Mouse (Mus musculus) MEL (cell line): ENCODE measurements around the gene Lrrfip1. TPM values are rescaled to one million over a fixed set of nuclear protein-coding genes. Genes with fewer than 3 reads are reported as not detected.
A peak's percentile ranks its signal among the peaks of the same experiment; 100 is the strongest.

Experiments used
- DNase-seq: peaks from one replicate; pipeline ENCODE4 v3.0.0; 2011; ENCODE audit warnings: low read depth, low spot score
- H3K27ac ChIP-seq: 2 replicates; pipeline ENCODE4 v1.5.1; 2012; ENCODE audit warnings: low read depth, mild to moderate bottlenecking, control low read depth, low read length, moderate library complexity; ENCODE audit not compliant: control insufficient read depth
- H3K27me3 ChIP-seq, 2 experiments: fragments of 150-350 bp in 1 of 2; sonication (generic) in 1 of 2; 2 replicates each; pipeline ENCODE4 v1.6.1; 2012; ENCODE audit warnings: low read length in 2 of 2, mild to moderate bottlenecking in 2 of 2, improper control_type of control experiment in 1 of 2, moderate library complexity in 1 of 2; ENCODE audit not compliant: insufficient read depth in 2 of 2, control insufficient read depth in 1 of 2
- H3K36me3 ChIP-seq, 2 experiments: 2 replicates each; pipeline ENCODE4 v1.6.1; 2012 to 2014; ENCODE audit warnings: low read length in 2 of 2, improper control_type of control experiment in 1 of 2, inconsistent platforms in 1 of 2, mild to moderate bottlenecking in 1 of 2; ENCODE audit not compliant: insufficient read depth in 2 of 2, control insufficient read depth in 1 of 2
- H3K4me1 ChIP-seq, 2 experiments: fragments of 150-350 bp in 1 of 2; sonication (generic) in 1 of 2; 2 replicates each; pipeline ENCODE4 v1.6.1; 2012; ENCODE audit warnings: low read length in 2 of 2, improper control_type of control experiment in 1 of 2, mild to moderate bottlenecking in 1 of 2; ENCODE audit not compliant: insufficient read depth in 2 of 2, control insufficient read depth in 1 of 2
- H3K4me3 ChIP-seq, 2 experiments: fragments of 150-350 bp in 1 of 2; sonication (generic) in 1 of 2; 2 replicates each; pipeline ENCODE4 v1.5.1; 2012; ENCODE audit warnings: low read depth in 2 of 2, low read length in 2 of 2, mild to moderate bottlenecking in 2 of 2, moderate library complexity in 2 of 2, control low read depth in 1 of 2, improper control_type of control experiment in 1 of 2; ENCODE audit not compliant: control insufficient read depth in 1 of 2, insufficient read depth in 1 of 2
- H3K79me2 ChIP-seq: 2 replicates; pipeline ENCODE4 v1.6.1; 2012; ENCODE audit warnings: mild to moderate bottlenecking, low read length, moderate library complexity; ENCODE audit not compliant: control insufficient read depth, poor library complexity, insufficient read depth
- H3K9ac ChIP-seq: 2 replicates; pipeline ENCODE4 v1.6.1; 2012; ENCODE audit warnings: low read depth, mild to moderate bottlenecking, control low read depth, low read length, moderate library complexity; ENCODE audit not compliant: control insufficient read depth, poor library complexity, severe bottlenecking
- H3K9me3 ChIP-seq: fragments of 150-350 bp; sonication (generic); replicated peaks from 2 replicates; pipeline ENCODE4 v1.6.1; 2012; ENCODE audit warnings: mild to moderate bottlenecking, low read length, improper control_type of control experiment, moderate library complexity; ENCODE audit not compliant: insufficient read depth
- BHLHE40 ChIP-seq: IDR thresholded peaks from 2 replicates; pipeline ENCODE4 v1.6.1; 2012; ENCODE audit warnings: low read depth, mild to moderate bottlenecking, inconsistent platforms, low read length, improper control_type of control experiment, borderline replicate concordance
- CHD1 ChIP-seq: IDR thresholded peaks from 2 replicates; pipeline ENCODE4 v1.6.1; 2012; ENCODE audit warnings: low read depth, mild to moderate bottlenecking, inconsistent platforms, low read length, improper control_type of control experiment
- CTCF ChIP-seq, 3 experiments: IDR thresholded peaks in 2 of 3; conservative IDR thresholded peaks in 1 of 3; 2 replicates each; pipeline ENCODE4 v1.5.1; 2011 to 2012; ENCODE audit warnings: low read length in 3 of 3, low read depth in 2 of 3, mild to moderate bottlenecking in 2 of 3, improper control_type of control experiment in 1 of 3, inconsistent platforms in 1 of 3, mixed read lengths in 1 of 3, moderate library complexity in 1 of 3; ENCODE audit not compliant: control insufficient read depth in 1 of 3, insufficient read depth in 1 of 3, poor library complexity in 1 of 3, severe bottlenecking in 1 of 3
- ELF1 ChIP-seq: IDR thresholded peaks from 2 replicates; pipeline ENCODE4 v1.6.1; 2014; ENCODE audit warnings: low read depth, mild to moderate bottlenecking, inconsistent platforms, low read length, improper control_type of control experiment, moderate library complexity
- EP300 ChIP-seq, 2 experiments: IDR thresholded peaks; 2 replicates each; pipeline ENCODE4 v1.6.1; 2011; ENCODE audit warnings: improper control_type of control experiment in 2 of 2, low read length in 2 of 2, low read depth in 1 of 2, mild to moderate bottlenecking in 1 of 2
- ETS1 ChIP-seq: IDR thresholded peaks from 2 replicates; pipeline ENCODE4 v1.6.1; 2012; ENCODE audit warnings: low read depth, mild to moderate bottlenecking, inconsistent platforms, low read length, improper control_type of control experiment, moderate library complexity
- GATA1 ChIP-seq: IDR thresholded peaks from 2 replicates; pipeline ENCODE4 v1.6.1; 2011; ENCODE audit warnings: low read depth, low read length, improper control_type of control experiment
- HCFC1 ChIP-seq: IDR thresholded peaks from 2 replicates; pipeline ENCODE4 v1.6.1; 2012; ENCODE audit warnings: low read depth, mild to moderate bottlenecking, inconsistent platforms, low read length, improper control_type of control experiment, moderate library complexity
- MAFK ChIP-seq: IDR thresholded peaks from 2 replicates; pipeline ENCODE4 v1.6.1; 2011; ENCODE audit warnings: low read depth, mild to moderate bottlenecking, low read length, improper control_type of control experiment, borderline replicate concordance
- MAZ ChIP-seq: IDR thresholded peaks from 2 replicates; pipeline ENCODE4 v1.6.1; 2012; ENCODE audit warnings: low read depth, mild to moderate bottlenecking, inconsistent platforms, low read length, improper control_type of control experiment
- MYC ChIP-seq: IDR thresholded peaks from 2 replicates; pipeline ENCODE4 v1.6.1; 2011; ENCODE audit warnings: low read depth, mild to moderate bottlenecking, low read length, improper control_type of control experiment, moderate library complexity
- POLR2AphosphoS2 ChIP-seq: IDR thresholded peaks from 2 replicates; pipeline ENCODE4 v1.6.1; 2011; ENCODE audit warnings: low read length, improper control_type of control experiment
- RCOR1 ChIP-seq: IDR thresholded peaks from 2 replicates; pipeline ENCODE4 v1.6.1; 2012; ENCODE audit warnings: low read depth, mild to moderate bottlenecking, inconsistent platforms, low read length, improper control_type of control experiment
- SMC3 ChIP-seq: IDR thresholded peaks from 2 replicates; pipeline ENCODE4 v1.6.1; 2011; ENCODE audit warnings: low read depth, low read length, improper control_type of control experiment
- TBP ChIP-seq: IDR thresholded peaks from 2 replicates; pipeline ENCODE4 v1.8.0; 2011; ENCODE audit warnings: low read depth, low read length, improper control_type of control experiment
- TCF12 ChIP-seq: IDR thresholded peaks from 2 replicates; pipeline ENCODE4 v1.6.1; 2014; ENCODE audit warnings: low read depth, mild to moderate bottlenecking, inconsistent platforms, low read length, improper control_type of control experiment, moderate library complexity
- ZKSCAN1 ChIP-seq: IDR thresholded peaks from 2 replicates; pipeline ENCODE4 v1.6.1; 2012; ENCODE audit warnings: low read depth, mild to moderate bottlenecking, inconsistent platforms, low read length, improper control_type of control experiment, moderate library complexity
- ZMIZ1 ChIP-seq: IDR thresholded peaks from 2 replicates; pipeline ENCODE4 v1.6.1; 2012; ENCODE audit warnings: low read depth, mild to moderate bottlenecking, inconsistent platforms, low read length, improper control_type of control experiment, moderate library complexity
- ZNF384 ChIP-seq: IDR thresholded peaks from 2 replicates; pipeline ENCODE4 v1.6.1; 2012; ENCODE audit warnings: low read depth, mild to moderate bottlenecking, inconsistent platforms, low read length, improper control_type of control experiment
- polyA plus RNA-seq, 2 experiments: library from polyadenylated mRNA; stranded (reverse) in 1 of 2; unstranded in 1 of 2; fragments of >175 nt in 1 of 2; fragments of >200 nt in 1 of 2; gene quantifications; 2 replicates each; pipeline versions ENCODE4 v1.2.1 to v1.2.4; 2012; ENCODE audit warnings: low replicate concordance in 2 of 2, low read depth in 1 of 2; ENCODE audit not compliant: insufficient read length in 2 of 2, insufficient read depth in 1 of 2, missing spikeins in 1 of 2
- total RNA-seq: library from RNA; depleted of rRNA; stranded (reverse); fragments of 300-350 nt; gene quantifications from 2 replicates; pipeline ENCODE4 v1.2.3, GENCODE M21; 2012

Lrrfip1 gene
- total and polyA plus RNA-seq, 3 experiments = 12.9 to 15.4 TPM; not detected in 1

GRCm38 (mm10) chr1:91094001-91094400, 95.5 kb downstream of the Lrrfip1 start:
- Histone ChIP-seq H3K9ac (no peak overlapping the region), H3K9me3 (no peaks in the 10 kb centered on the region), H3K36me3 (peaks cover 0 to 11% of the 10 kb centered on the region in 2 experiments; a peak in 2 of 4 replicates), H3K79me2 (no peaks in the 10 kb centered on the region), H3K4me1 (peaks cover 5 to 6% of the 10 kb centered on the region in 2 experiments), H3K4me3 (no peak overlapping the region), H3K27ac (0 out of 2 replicates have a peak overlapping the region, but pooled peaks have one; percentile 5), H3K27me3 (no peaks in the 10 kb centered on the region)
- TF ChIP-seq ZKSCAN1 (no peak), CHD1 (no peak), GATA1 (peak; percentile 55), TBP (0 out of 2 replicates have a peak, but pooled peaks have one; percentile 27), MAFK (no peak), POLR2AphosphoS2 (no peak), EP300 (IDR thresholded peaks at IDR 0.05; ENCODE audit: low read depth in 1 of 2, low read length in 2 of 2) (peak; percentile 6 to 18; a peak in 1 of 4 replicates), ELF1 (0 out of 2 replicates have a peak, but pooled peaks have one; percentile 3), MAZ (no peak), SMC3 (no peak), ZNF384 (no peak), HCFC1 (no peak), TCF12 (peak; percentile 31; the same call in 1 of the 2 replicates), MYC (no peak), RCOR1 (0 out of 2 replicates have a peak, but pooled peaks have one; percentile 14), ETS1 (peak; percentile 50; the same call in 1 of the 2 replicates), BHLHE40 (0 out of 2 replicates have a peak, but pooled peaks have one; percentile 7)
- peak; percentile 34 for DNase-seq

GRCm38 (mm10) chr1:91095258-91095657, 96.7 kb downstream of the Lrrfip1 start:
- Histone ChIP-seq H3K36me3 (peaks cover 0 to 11% of the 10 kb centered on the region in 2 experiments; a peak in 2 of 4 replicates), H3K4me3 (no peak overlapping the region), H3K79me2 (no peaks in the 10 kb centered on the region), H3K9ac (no peak overlapping the region), H3K9me3 (no peaks in the 10 kb centered on the region), H3K27ac (no peak overlapping the region), H3K4me1 (peaks cover 5 to 6% of the 10 kb centered on the region in 2 experiments), H3K27me3 (no peaks in the 10 kb centered on the region)
- TF ChIP-seq POLR2AphosphoS2 = no peak
- TF ChIP-seq ZMIZ1 = no peak
- TF ChIP-seq CTCF (IDR thresholded peaks at IDR 0.05 in 2 of 3, conservative IDR thresholded peaks at IDR 0.05 in 1 of 3; ENCODE audit: control insufficient read depth in 1 of 3, insufficient read depth in 1 of 3, low read depth in 2 of 3, low read length in 3 of 3, poor library complexity in 1 of 3, severe bottlenecking in 1 of 3) = no peak
- no peak for DNase-seq
